Mouse (Mus musculus) small intestine, adult 2 months (tissue): Measurements from ENCODE around the gene Mecom.

Source experiments
- CTCF ChIP-seq: fragments of 200-500 bp; IDR thresholded peaks from 2 replicates; pipeline ENCODE4 v1.5.1; 2012; ENCODE audit warnings: low read depth, mild to moderate bottlenecking, control low read depth, inconsistent platforms, low read length, moderate library complexity, mixed read lengths; ENCODE audit not compliant: insufficient replicate concordance, insufficient read length; ENCODE audit errors: extremely low read depth
- POLR2A ChIP-seq: fragments of 200-500 bp; IDR thresholded peaks from 2 replicates; pipeline ENCODE4 v1.6.1; 2012; ENCODE audit warnings: low read depth, mild to moderate bottlenecking, control low read depth, inconsistent platforms, low read length, moderate library complexity

- no peak for TF ChIP-seq POLR2A
- TF ChIP-seq CTCF = no peak
These were observed 137.0 kb downstream of the Mecom start for GRCm38 (mm10) chr3:30410778-30411177.
